ENCODE assay signal across 10 mouse cellular contexts in genomic region chr6:52245040-52245756, GRCm38 (mm10). TPM values are rescaled to one million over a fixed set of nuclear protein-coding genes. Genes with fewer than 3 reads are reported as not detected.
DNase-seq lines count a peak whose midpoint lies in the region; ATAC-seq and TF ChIP-seq lines count a peak whose summit lies in the region.
"Had no signal": no experiment of that assay in that cellular context is flagged by ENCODE, and none has a peak within 500 bp of the region (broad histone marks: within the 10 kb centered on the region; RNA-seq: fewer than 3 reads in every experiment).

No protein-coding gene starts in this region.

- H3K9me3 ChIP-seq in liver, embryonic 11.5 days (ENCODE audit: control insufficient read depth, low read length) = no peaks in the 10 kb centered on the region
- no peaks in the 10 kb centered on the region for H3K9me3 ChIP-seq in liver, embryonic 12.5 days (replicated peaks)
- no peaks in the 10 kb centered on the region for H3K9me3 ChIP-seq in embryonic facial prominence, embryonic 15.5 days (replicated peaks)
- H3K9me3 ChIP-seq in intestine, embryonic 15.5 days = no peaks in the 10 kb centered on the region
- H3K9me3 ChIP-seq in liver, postnatal 0 days (ENCODE audit: low read length) = no peaks in the 10 kb centered on the region
- H3K9me3 ChIP-seq in forebrain, embryonic 14.5 days (replicated peaks; ENCODE audit: control insufficient read depth, low read length) = no peaks in the 10 kb centered on the region
- H3K9me3 ChIP-seq: midbrain, embryonic 12.5 days had no signal

- H3K27ac ChIP-seq in liver, embryonic 11.5 days (ENCODE audit: low read depth, low read length) = no peak overlapping the region
- H3K27ac ChIP-seq in liver, embryonic 12.5 days = no peak overlapping the region
- H3K27ac ChIP-seq in embryonic facial prominence, embryonic 15.5 days (replicated peaks) = no peak overlapping the region
- H3K27ac ChIP-seq in intestine, embryonic 15.5 days = 0 out of 2 replicates have a peak overlapping the region, but pooled peaks have one; percentile 27
- H3K27ac ChIP-seq in liver, postnatal 0 days (ENCODE audit: low read depth) = no peak overlapping the region
- no peak overlapping the region for H3K27ac ChIP-seq in forebrain, embryonic 14.5 days (ENCODE audit: low read depth, low read length)
- H3K27ac ChIP-seq: midbrain, embryonic 12.5 days had no signal

- H3K4me3 ChIP-seq in liver, embryonic 11.5 days (ENCODE audit: low read depth, low read length) = 0 out of 2 replicates have a peak overlapping the region, but pooled peaks have one; percentile 10
- H3K4me3 ChIP-seq in liver, embryonic 12.5 days = no peak overlapping the region
- H3K4me3 ChIP-seq in embryonic facial prominence, embryonic 15.5 days (replicated peaks) = peak overlapping the region; percentile 10; the same call in 1 of the 2 replicates
- peak overlapping the region; percentile 28 for H3K4me3 ChIP-seq in intestine, embryonic 15.5 days (replicated peaks)
- peak overlapping the region; percentile 22 for H3K4me3 ChIP-seq in liver, postnatal 0 days (ENCODE audit: low read depth, low read length)
- no peak overlapping the region for H3K4me3 ChIP-seq in forebrain, embryonic 14.5 days (ENCODE audit: low read depth, low read length)
- H3K4me3 ChIP-seq: midbrain, embryonic 12.5 days had no signal

- no peak for TF ChIP-seq EP300 in liver, postnatal 0 days (IDR thresholded peaks at IDR 0.05; ENCODE audit: low read depth)

- no peaks in the 10 kb centered on the region for H3K4me1 ChIP-seq in liver, embryonic 11.5 days (replicated peaks; ENCODE audit: control insufficient read depth, insufficient read depth, low read length)
- H3K4me1 ChIP-seq in liver, embryonic 12.5 days = peaks cover 7% of the 10 kb centered on the region; the same call in 1 of the 2 replicates
- peaks cover 10% of the 10 kb centered on the region for H3K4me1 ChIP-seq in embryonic facial prominence, embryonic 15.5 days
- peaks cover 20% of the 10 kb centered on the region; the same call in 1 of the 2 replicates for H3K4me1 ChIP-seq in intestine, embryonic 15.5 days (replicated peaks)
- peaks cover 8% of the 10 kb centered on the region for H3K4me1 ChIP-seq in liver, postnatal 0 days (ENCODE audit: insufficient read depth)
- no peaks in the 10 kb centered on the region for H3K4me1 ChIP-seq in forebrain, embryonic 14.5 days (ENCODE audit: control insufficient read depth, insufficient read depth, low read length)

- no peak overlapping the region for H3K9ac ChIP-seq in liver, embryonic 11.5 days (ENCODE audit: low read depth, low read length)
- no peak overlapping the region for H3K9ac ChIP-seq in liver, embryonic 12.5 days
- H3K9ac ChIP-seq in embryonic facial prominence, embryonic 15.5 days = no peak overlapping the region
- peak overlapping the region; percentile 21 for H3K9ac ChIP-seq in intestine, embryonic 15.5 days
- no peak overlapping the region for H3K9ac ChIP-seq in liver, postnatal 0 days (replicated peaks)
- H3K9ac ChIP-seq in forebrain, embryonic 14.5 days (ENCODE audit: low read length) = no peak overlapping the region
- H3K9ac ChIP-seq: midbrain, embryonic 12.5 days had no signal

- no peaks in the 10 kb centered on the region for H3K36me3 ChIP-seq in liver, embryonic 11.5 days (ENCODE audit: control insufficient read depth, insufficient read depth, low read length)
- H3K36me3 ChIP-seq in liver, embryonic 12.5 days = no peaks in the 10 kb centered on the region
- H3K36me3 ChIP-seq in embryonic facial prominence, embryonic 15.5 days = no peaks in the 10 kb centered on the region
- no peaks in the 10 kb centered on the region for H3K36me3 ChIP-seq in intestine, embryonic 15.5 days
- H3K36me3 ChIP-seq in liver, postnatal 0 days (replicated peaks; ENCODE audit: insufficient read depth, low read length) = no peaks in the 10 kb centered on the region
- no peaks in the 10 kb centered on the region for H3K36me3 ChIP-seq in forebrain, embryonic 14.5 days (ENCODE audit: control insufficient read depth, insufficient read depth, low read length)
- H3K36me3 ChIP-seq: midbrain, embryonic 12.5 days had no signal

- ATAC-seq in liver, embryonic 11.5 days (replicated peaks; ENCODE audit: low FRiP score) = no peak
- ATAC-seq in liver, embryonic 12.5 days = no peak
- no peak for ATAC-seq in embryonic facial prominence, embryonic 15.5 days (ENCODE audit: insufficient number of reproducible peaks, low FRiP score, low TSS enrichment, low read depth)
- no peak for ATAC-seq in intestine, embryonic 15.5 days
- ATAC-seq in liver, postnatal 0 days = no peak
- no peak for ATAC-seq in forebrain, embryonic 14.5 days

- H3K27me3 ChIP-seq in liver, embryonic 11.5 days (replicated peaks; ENCODE audit: control insufficient read depth, insufficient read depth, low read length) = peaks cover 100% of the 10 kb centered on the region
- H3K27me3 ChIP-seq in liver, embryonic 12.5 days (replicated peaks) = peaks cover 98% of the 10 kb centered on the region
- H3K27me3 ChIP-seq in embryonic facial prominence, embryonic 15.5 days = peaks cover 98% of the 10 kb centered on the region
- peaks cover 95% of the 10 kb centered on the region for H3K27me3 ChIP-seq in intestine, embryonic 15.5 days (replicated peaks)
- peaks cover 100% of the 10 kb centered on the region for H3K27me3 ChIP-seq in liver, postnatal 0 days (ENCODE audit: insufficient read depth, low read length)
- H3K27me3 ChIP-seq in forebrain, embryonic 14.5 days (replicated peaks; ENCODE audit: control insufficient read depth, insufficient read depth, low read length) = peaks cover 98% of the 10 kb centered on the region

- DNase-seq in liver, embryonic 11.5 days (ENCODE audit: low spot score) = peak; percentile 57
- no peak for DNase-seq in liver, postnatal 0 days
- DNase-seq in right cerebral cortex, adult 18-20 months = no peak
- DNase-seq in forebrain, embryonic 14.5 days (ENCODE audit: low spot score) = no peak
- no peak for DNase-seq in right cerebral cortex, postnatal 25 days

- 2% methylated on average over 65 of the region's 71 CpGs for WGBS in liver, embryonic 11.5 days
- WGBS in liver, embryonic 12.5 days (ENCODE audit: insufficient replicate concordance) = 1% methylated on average over 71 of the region's 71 CpGs
- WGBS in embryonic facial prominence, embryonic 15.5 days = under 1% methylated on average over 71 of the region's 71 CpGs
- 1% methylated on average over 71 of the region's 71 CpGs for WGBS in intestine, embryonic 15.5 days
- WGBS in liver, postnatal 0 days (ENCODE audit: insufficient replicate concordance) = under 1% methylated on average over 71 of the region's 71 CpGs
- under 1% methylated on average over 71 of the region's 71 CpGs for WGBS in forebrain, embryonic 14.5 days

- TF ChIP-seq CTCF in liver, postnatal 0 days (IDR thresholded peaks at IDR 0.05; ENCODE audit: low read depth) = no peak

- H3K4me2 ChIP-seq in liver, embryonic 11.5 days = no peak overlapping the region
- H3K4me2 ChIP-seq in liver, embryonic 12.5 days = no peak overlapping the region
- 0 out of 2 replicates have a peak overlapping the region, but pooled peaks have one; percentile 2 for H3K4me2 ChIP-seq in embryonic facial prominence, embryonic 15.5 days (replicated peaks)
- peak overlapping the region; percentile 27 for H3K4me2 ChIP-seq in intestine, embryonic 15.5 days (replicated peaks)
- no peak overlapping the region for H3K4me2 ChIP-seq in liver, postnatal 0 days (ENCODE audit: low read depth, low read length)
- no peak overlapping the region for H3K4me2 ChIP-seq in forebrain, embryonic 14.5 days (ENCODE audit: low read length)
- H3K4me2 ChIP-seq: midbrain, embryonic 12.5 days had no signal

RNA-seq across cellular contexts. Expression of gene Hoxa11, which starts 0.4 kb away (rescaled TPM):
- polyA plus RNA-seq in liver, embryonic 11.5 days (2014; fragmentation: Nextera tagmentation; extraction: Ambion mirVana) = 0.18 and 0.26 TPM in 2 replicates
- polyA plus RNA-seq in liver, embryonic 12.5 days (2016; fragmentation: Nextera tagmentation; extraction: Ambion mirVana) = 0.06 TPM in 1 of 2 replicates, not detected in the other
- not detected in 2 replicates for polyA plus RNA-seq in embryonic facial prominence, embryonic 15.5 days (2015; fragmentation: Nextera tagmentation; extraction: Ambion mirVana)
- 2.0 and 3.3 TPM in 2 replicates for polyA plus RNA-seq in intestine, embryonic 15.5 days (2015; fragmentation: Nextera tagmentation; extraction: Ambion mirVana)
- polyA plus RNA-seq in liver, postnatal 0 days (2015; fragmentation: Nextera tagmentation; extraction: Ambion mirVana) = not detected in 2 replicates
- polyA plus RNA-seq in forebrain, embryonic 14.5 days (2014; fragmentation: Nextera tagmentation; extraction: Ambion mirVana) = not detected in 2 replicates
- polyA plus RNA-seq: brain, embryonic 14.5 days; midbrain, embryonic 12.5 days had no signal

RNA-seq across cellular contexts. Expression of gene Hoxa10, which starts 4.5 kb away (rescaled TPM):
- polyA plus RNA-seq in liver, embryonic 11.5 days (2014; fragmentation: Nextera tagmentation; extraction: Ambion mirVana) = 0.91 and 2.2 TPM in 2 replicates
- polyA plus RNA-seq in liver, embryonic 12.5 days (2016; fragmentation: Nextera tagmentation; extraction: Ambion mirVana) = 0.44 and 0.61 TPM in 2 replicates
- polyA plus RNA-seq in embryonic facial prominence, embryonic 15.5 days (2015; fragmentation: Nextera tagmentation; extraction: Ambion mirVana) = not detected in 2 replicates
- 11.4 and 20.2 TPM in 2 replicates for polyA plus RNA-seq in intestine, embryonic 15.5 days (2015; fragmentation: Nextera tagmentation; extraction: Ambion mirVana)
- polyA plus RNA-seq in liver, postnatal 0 days (2015; fragmentation: Nextera tagmentation; extraction: Ambion mirVana) = not detected in 2 replicates
- not detected in 2 replicates for polyA plus RNA-seq in forebrain, embryonic 14.5 days (2014; fragmentation: Nextera tagmentation; extraction: Ambion mirVana)
- polyA plus RNA-seq: midbrain, embryonic 12.5 days had no signal

RNA-seq across cellular contexts. Expression of gene Hoxa9, which starts 14.3 kb away (rescaled TPM):
- polyA plus RNA-seq in liver, embryonic 11.5 days (2014; fragmentation: Nextera tagmentation; extraction: Ambion mirVana) = 1.8 and 2.2 TPM in 2 replicates
- 1.2 and 1.4 TPM in 2 replicates for polyA plus RNA-seq in liver, embryonic 12.5 days (2016; fragmentation: Nextera tagmentation; extraction: Ambion mirVana)
- 0.13 TPM in 1 of 2 replicates, not detected in the other for polyA plus RNA-seq in embryonic facial prominence, embryonic 15.5 days (2015; fragmentation: Nextera tagmentation; extraction: Ambion mirVana)
- 5.3 and 6.3 TPM in 2 replicates for polyA plus RNA-seq in intestine, embryonic 15.5 days (2015; fragmentation: Nextera tagmentation; extraction: Ambion mirVana)
- 0.11 and 0.26 TPM in 2 replicates for polyA plus RNA-seq in liver, postnatal 0 days (2015; fragmentation: Nextera tagmentation; extraction: Ambion mirVana)
- polyA plus RNA-seq in forebrain, embryonic 14.5 days (2014; fragmentation: Nextera tagmentation; extraction: Ambion mirVana) = not detected in 2 replicates
- polyA plus RNA-seq: brain, embryonic 14.5 days; midbrain, embryonic 12.5 days had no signal

RNA-seq across cellular contexts. Expression of gene Hoxa13, which starts 15.5 kb away (rescaled TPM):
- polyA plus RNA-seq in liver, embryonic 11.5 days (2014; fragmentation: Nextera tagmentation; extraction: Ambion mirVana) = 0.15 and 0.30 TPM in 2 replicates
- polyA plus RNA-seq in liver, embryonic 12.5 days (2016; fragmentation: Nextera tagmentation; extraction: Ambion mirVana) = not detected in 2 replicates
- 0.08 TPM in 1 of 2 replicates, not detected in the other for polyA plus RNA-seq in embryonic facial prominence, embryonic 15.5 days (2015; fragmentation: Nextera tagmentation; extraction: Ambion mirVana)
- 0.59 and 0.61 TPM in 2 replicates for polyA plus RNA-seq in intestine, embryonic 15.5 days (2015; fragmentation: Nextera tagmentation; extraction: Ambion mirVana)
- polyA plus RNA-seq in liver, postnatal 0 days (2015; fragmentation: Nextera tagmentation; extraction: Ambion mirVana) = not detected in 2 replicates
- not detected in 2 replicates for polyA plus RNA-seq in forebrain, embryonic 14.5 days (2014; fragmentation: Nextera tagmentation; extraction: Ambion mirVana)
- polyA plus RNA-seq: brain, embryonic 14.5 days; midbrain, embryonic 12.5 days had no signal

RNA-seq across cellular contexts. Expression of gene Hoxa7, which starts 23.5 kb away (rescaled TPM):
- 2.7 and 3.1 TPM in 2 replicates for polyA plus RNA-seq in liver, embryonic 11.5 days (2014; fragmentation: Nextera tagmentation; extraction: Ambion mirVana)
- polyA plus RNA-seq in liver, embryonic 12.5 days (2016; fragmentation: Nextera tagmentation; extraction: Ambion mirVana) = 0.74 and 0.81 TPM in 2 replicates
- not detected in 2 replicates for polyA plus RNA-seq in embryonic facial prominence, embryonic 15.5 days (2015; fragmentation: Nextera tagmentation; extraction: Ambion mirVana)
- 7.5 and 9.4 TPM in 2 replicates for polyA plus RNA-seq in intestine, embryonic 15.5 days (2015; fragmentation: Nextera tagmentation; extraction: Ambion mirVana)
- 0.39 and 0.50 TPM in 2 replicates for polyA plus RNA-seq in liver, postnatal 0 days (2015; fragmentation: Nextera tagmentation; extraction: Ambion mirVana)
- not detected in 2 replicates for polyA plus RNA-seq in forebrain, embryonic 14.5 days (2014; fragmentation: Nextera tagmentation; extraction: Ambion mirVana)
- polyA plus RNA-seq: midbrain, embryonic 12.5 days had no signal

Comparison
In these comparisons a context has a peak if more than half of its experiments do, and no peak if none do; other contexts are left out.
1. H3K4me3 ChIP-seq: peak in liver, embryonic 11.5 days (single experiment), embryonic facial prominence, embryonic 15.5 days (single experiment), intestine, embryonic 15.5 days (single experiment) and liver, postnatal 0 days (single experiment); none in liver, embryonic 12.5 days (single experiment) and forebrain, embryonic 14.5 days (single experiment).
2. H3K4me2 ChIP-seq: peak in embryonic facial prominence, embryonic 15.5 days (single experiment) and intestine, embryonic 15.5 days (single experiment); none in liver, embryonic 11.5 days (single experiment), liver, embryonic 12.5 days (single experiment), liver, postnatal 0 days (single experiment) and forebrain, embryonic 14.5 days (single experiment).